Mouse (Mus musculus) lung, postnatal 0 days (tissue): ENCODE results near the gene Fbrsl1.

ENCODE experiments used
- CTCF ChIP-seq: IDR thresholded peaks from 2 replicates; pipeline ENCODE4 v1.5.1; 2016; ENCODE audit warnings: antibody characterized with exemption, mild to moderate bottlenecking
- EP300 ChIP-seq: IDR thresholded peaks from 2 replicates; pipeline ENCODE4 v1.6.1; 2016; ENCODE audit warnings: antibody characterized with exemption, mild to moderate bottlenecking, control low read depth

GRCm38 (mm10) chr5:110361465-110361864 lies 86.8 kb downstream of the Fbrsl1 start:
- TF ChIP-seq CTCF = no peak
- TF ChIP-seq EP300 = no peak
